Mouse (Mus musculus) naive thymus-derived CD4-positive, alpha-beta T cell, adult 2 months (primary cell): ENCODE measurements around the gene Loxl4.

Experiments used
- DNase-seq: peaks from one replicate; pipeline ENCODE4 v3.0.0-alpha.2; 2011; ENCODE audit warnings: low read depth

Loxl4 gene

DNA sequence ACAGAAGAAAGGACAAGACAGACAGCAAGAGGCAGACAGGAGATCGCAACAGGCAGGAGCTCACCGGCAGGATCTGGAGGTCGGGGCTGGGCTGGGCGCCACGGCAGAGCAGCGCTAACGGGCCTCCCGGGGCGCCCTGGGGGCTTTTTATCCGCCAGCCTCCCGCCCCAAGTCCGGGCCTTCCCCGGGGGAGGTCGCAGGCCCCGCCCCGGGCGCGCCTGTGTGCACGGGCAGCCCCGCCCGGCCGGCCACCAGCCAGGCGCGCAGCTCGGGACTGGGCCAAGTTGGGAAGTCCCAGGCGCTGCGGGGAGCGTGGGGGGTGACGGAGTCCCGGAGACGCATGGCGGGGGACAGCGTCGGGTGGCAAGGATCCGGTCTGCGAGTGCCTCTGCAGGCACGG, at the start of gene Loxl4:
Gene Loxl4 (minus strand): TSS at position 160 of the 400 bp plus-strand sequence.
- no peak for DNase-seq

DNA sequence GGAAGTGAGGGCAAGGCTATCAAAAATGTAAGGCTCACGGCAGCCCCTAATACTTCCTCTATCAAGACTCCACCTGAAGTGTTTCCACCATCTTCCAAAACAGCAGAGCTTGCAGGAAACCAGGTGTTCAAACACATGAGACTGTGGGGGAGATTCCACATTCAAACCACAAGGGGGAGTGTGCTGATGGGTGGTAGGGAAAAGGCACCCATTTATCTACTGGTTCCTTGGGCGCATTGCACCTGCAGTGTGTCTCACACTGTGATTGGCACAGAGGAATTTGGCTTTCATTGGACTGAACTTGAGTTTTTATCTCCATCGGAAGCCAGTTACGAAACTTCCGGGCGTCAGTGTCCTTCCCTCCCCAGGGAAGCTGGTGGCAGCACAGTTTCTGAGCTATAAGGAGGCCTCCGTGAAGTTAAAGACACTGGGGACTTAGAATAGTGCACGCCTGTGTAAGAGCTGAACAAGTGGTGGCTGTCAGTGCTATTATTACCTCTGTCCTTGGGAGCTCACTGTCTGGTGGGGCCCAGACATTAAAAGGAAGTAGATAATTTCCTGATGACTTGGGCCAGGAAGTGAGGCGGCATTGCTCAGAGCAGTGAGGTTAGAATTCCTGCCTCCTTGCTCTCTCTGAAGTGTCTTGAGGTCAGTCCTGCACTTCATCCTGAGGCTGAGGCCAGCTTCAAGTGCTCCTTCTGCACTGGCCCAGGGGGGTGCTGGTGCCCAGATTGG, 49.0 kb upstream of the Loxl4 start:
- peak; percentile 19 for DNase-seq

- DNase-seq = no peak
Observed at GRCm38 (mm10) chr19:42660244-42660565, 47.6 kb upstream of the Loxl4 start.

- no peak for DNase-seq
Observed at GRCm38 (mm10) chr19:42659354-42660243, 47.0 kb upstream of the Loxl4 start.

GRCm38 (mm10) chr19:42658435-42659135, 46.0 kb upstream of the Loxl4 start:
- no peak for DNase-seq

DNA sequence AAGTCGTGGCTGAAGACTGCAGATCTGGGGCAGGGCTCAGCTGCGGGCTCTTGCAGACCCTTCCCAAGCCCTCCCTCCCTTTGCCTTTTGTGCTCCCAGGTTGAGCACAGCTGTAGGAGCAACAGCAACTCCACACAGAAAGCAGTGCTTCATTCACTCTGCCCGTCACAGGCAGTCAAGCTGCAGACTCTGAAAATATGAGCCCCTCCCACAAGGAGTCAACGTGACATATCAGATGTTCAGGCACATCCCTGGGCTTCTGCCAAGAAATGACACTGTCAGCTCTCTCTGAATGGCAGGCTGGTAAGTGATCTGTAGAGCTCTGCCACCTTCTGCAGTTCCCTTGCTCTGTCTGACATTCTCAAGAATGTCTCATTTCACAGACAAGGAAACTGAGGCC, 45.2 kb upstream of the Loxl4 start:
- DNase-seq = no peak

- no peak for DNase-seq
Observed at GRCm38 (mm10) chr19:42657306-42657705, 44.7 kb upstream of the Loxl4 start.

GRCm38 (mm10) chr19:42655006-42655405, 42.4 kb upstream of the Loxl4 start:
- peak; percentile 5 for DNase-seq

DNA sequence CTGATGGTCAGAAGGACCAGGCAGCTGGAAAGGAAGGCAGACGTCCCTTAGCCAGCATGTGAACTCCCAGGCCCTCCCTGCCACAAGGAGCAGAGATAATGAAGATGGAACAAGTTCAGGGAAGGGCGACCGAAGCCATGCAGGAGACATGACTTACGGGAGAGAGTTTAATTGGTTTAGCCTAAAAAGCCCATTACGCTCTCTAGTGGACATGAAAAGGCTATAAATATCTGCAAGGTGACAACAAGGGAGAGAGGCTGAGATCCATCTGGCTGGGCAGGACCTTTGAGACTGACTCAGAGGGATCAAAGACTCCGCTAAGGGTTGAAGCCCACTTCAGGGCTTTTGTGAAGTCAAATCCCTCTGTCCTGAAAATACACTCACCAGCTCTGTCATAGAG, 40.5 kb upstream of the Loxl4 start:
- DNase-seq = no peak

DNA sequence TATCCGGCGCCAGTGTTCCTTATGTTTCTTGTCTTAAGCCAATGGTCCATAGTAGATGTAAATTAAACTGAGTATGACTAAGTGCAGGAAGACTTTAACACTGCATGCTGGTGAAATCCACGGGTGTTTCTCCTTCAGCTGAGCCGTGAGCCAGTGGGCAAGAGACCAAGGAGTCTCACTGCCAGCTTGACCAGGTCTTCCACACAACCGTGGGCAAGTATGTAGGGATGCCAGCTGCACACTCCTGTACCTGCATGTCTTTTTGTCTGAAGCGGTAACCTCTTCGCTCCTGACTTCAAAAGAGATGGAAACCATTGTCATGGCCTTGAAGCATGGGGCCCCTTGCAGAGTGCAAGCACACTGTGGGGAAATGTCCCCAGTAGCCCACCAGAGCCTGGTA, 39.8 kb upstream of the Loxl4 start:
- no peak for DNase-seq

DNA sequence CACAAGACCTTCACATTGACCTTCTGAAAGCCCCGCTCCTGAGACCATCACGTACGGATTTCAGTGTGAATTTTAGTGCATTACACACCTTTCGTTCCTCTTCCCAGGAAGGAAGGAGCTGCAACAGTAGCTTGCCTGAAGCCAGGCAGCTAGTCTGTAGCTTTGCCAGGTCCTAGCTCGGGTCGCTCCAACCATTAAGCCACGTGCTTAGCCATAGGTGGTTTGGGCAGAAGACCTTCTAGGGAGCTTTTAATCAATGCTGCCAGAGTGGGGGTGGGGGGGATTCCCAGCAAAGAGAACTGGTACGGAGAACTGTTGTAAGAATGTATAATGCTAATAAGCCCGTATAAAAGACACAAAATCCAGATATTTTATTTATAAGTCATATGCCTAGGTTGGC, 27.6 kb upstream of the Loxl4 start:
- DNase-seq = no peak

DNA sequence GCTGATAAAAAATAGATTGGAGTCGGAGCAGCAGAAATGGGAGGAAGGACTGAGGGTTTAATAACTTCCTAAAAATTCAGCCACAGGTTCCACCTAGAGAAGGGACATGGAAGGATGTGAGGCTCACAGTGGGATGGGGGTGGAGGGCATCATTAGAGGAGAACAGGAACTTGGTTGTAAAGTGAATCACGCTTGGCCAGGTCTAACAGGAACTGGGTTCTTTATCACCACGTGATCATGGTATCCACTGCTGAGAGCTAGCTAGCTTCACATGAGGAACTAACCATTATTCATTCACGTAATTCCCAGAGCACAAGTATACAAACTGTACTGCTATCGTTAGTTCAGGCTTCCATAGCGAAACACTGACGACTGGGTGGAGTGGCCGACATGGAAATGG, 26.9 kb upstream of the Loxl4 start:
- DNase-seq = no peak

DNA sequence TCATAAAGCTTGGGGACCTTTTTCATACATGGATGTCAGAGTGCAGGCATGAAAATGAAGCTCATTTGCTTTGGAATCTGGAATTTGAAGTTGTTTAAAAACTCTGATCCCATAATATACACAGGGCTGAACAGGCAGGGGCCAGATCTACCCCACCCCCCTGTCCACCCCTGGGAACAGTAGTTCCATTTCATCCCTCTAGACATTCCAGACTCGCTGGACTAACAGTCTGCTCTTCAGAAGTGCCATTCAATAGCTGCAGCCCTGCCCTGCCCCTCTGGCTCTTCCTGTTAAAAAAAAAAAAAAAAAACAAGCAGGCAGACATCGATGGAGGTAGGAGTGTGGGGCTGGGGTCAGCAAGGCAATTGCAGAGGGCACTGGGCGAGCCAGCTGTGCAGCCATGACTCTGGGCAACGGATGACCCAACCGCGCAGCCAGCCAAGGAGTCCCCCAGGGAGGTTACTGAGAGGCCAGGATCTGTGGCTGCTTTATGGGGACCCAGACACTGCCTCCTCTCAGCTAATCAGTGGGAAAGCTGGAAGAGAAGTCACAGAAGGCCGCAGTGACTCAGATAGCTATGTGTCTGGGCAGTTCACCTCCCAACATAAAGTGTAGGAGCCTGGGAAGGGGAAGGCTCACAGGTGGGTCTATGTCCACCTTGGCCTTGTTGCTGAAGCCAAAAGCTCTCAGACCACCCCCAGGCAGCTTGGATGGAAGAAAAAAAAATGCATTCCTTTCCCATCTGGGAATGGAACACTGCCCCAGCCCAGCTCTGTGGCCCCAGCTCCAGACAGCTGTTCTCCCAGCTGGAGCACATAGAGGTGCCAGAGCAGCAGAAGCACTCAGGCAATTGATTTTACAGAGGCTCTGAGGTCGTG, 26.2 kb upstream of the Loxl4 start:
- DNase-seq = no peak

DNA sequence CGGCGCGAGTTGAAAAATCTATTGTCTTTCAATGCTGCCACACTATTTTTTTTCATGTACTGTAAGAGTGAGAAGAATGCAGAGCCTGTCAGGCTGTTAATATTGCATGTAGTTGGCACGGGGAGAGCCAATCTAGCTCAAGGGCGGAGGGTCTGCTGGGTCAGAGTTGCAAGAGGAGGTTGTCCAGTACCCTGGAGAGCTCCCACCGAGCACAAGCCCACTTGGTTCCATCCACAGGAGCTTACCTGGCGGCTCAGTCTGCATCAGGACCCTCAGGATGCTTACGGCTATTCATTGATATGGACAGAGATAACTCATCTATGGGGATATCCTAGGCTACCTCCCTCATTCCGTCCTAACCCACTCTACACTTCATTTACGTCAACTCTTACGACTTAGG, 24.0 kb upstream of the Loxl4 start:
- no peak for DNase-seq

GRCm38 (mm10) chr19:42633650-42634049, 21.0 kb upstream of the Loxl4 start:
- DNase-seq = no peak

GRCm38 (mm10) chr19:42632301-42632700, 19.7 kb upstream of the Loxl4 start:
- no peak for DNase-seq

DNA sequence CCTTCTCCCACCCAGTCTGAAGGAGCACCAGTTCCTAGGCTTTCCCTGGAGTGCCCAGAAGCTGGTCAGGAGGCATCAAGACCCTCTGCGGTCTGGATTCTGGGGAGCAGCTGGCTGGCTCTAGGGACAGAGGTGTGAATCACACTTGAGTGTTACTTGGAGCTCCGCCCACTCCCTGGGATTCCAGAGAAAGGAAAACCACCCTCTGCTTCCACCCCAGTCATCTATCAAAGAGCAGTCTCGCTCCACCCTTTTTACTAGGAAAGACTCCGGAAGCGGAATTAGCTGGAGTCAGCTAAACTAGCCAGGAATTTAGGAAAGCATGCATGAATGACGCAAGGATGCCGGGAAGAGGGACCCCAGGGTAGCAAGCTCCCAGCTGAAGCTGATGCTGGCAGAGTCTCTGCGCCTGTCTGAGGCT, 18.9 kb upstream of the Loxl4 start:
- DNase-seq = no peak

- DNase-seq = no peak
Observed at GRCm38 (mm10) chr19:42628068-42628467, 15.5 kb upstream of the Loxl4 start.

- no peak for DNase-seq
Observed at GRCm38 (mm10) chr19:42613647-42614225, 1.1 kb upstream of the Loxl4 start.

DNA sequence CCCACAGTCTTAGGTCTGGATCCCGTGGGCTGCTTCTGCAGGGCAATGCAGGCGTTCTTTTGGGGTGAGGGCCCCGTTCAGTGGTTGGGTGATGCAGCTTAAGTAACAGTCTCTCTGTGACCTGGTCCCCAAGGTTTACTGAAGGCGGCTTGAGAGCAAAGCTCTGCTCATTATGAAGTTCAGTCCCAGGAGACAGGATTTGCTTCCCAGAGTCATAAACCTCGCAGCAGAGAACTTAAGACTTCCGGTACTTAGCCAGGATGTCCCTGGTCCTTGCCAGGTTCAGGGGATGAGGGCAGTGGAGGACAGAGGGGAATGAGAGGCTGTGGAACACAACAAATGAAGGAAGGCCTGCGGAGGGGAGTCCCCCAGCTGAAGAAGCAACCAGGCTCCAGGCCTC, 503 bp upstream of the Loxl4 start:
- no peak for DNase-seq

- DNase-seq = no peak
Observed at GRCm38 (mm10) chr19:42611746-42612145, 867 bp downstream of the Loxl4 start.
